Mouse (Mus musculus) heart, embryonic 15.5 days (tissue): ENCODE data around the gene Olfr49. TPM values are rescaled to one million over a fixed set of nuclear protein-coding genes. Genes with fewer than 3 reads are reported as not detected.
"Not testable (repeated sequence)": the region's sequence is repeated elsewhere in the genome, so short reads cannot be mapped to it uniquely, and the experiment has no call there.

Experiments
- ATAC-seq: fragments of 200-750 bp; cut with Nextera tagmentation; replicated peaks from 2 replicates; pipeline ENCODE4 v1.8.0; 2017; ENCODE audit warnings: low read depth, moderate TSS enrichment; ENCODE audit not compliant: insufficient number of reproducible peaks, insufficient read depth, low FRiP score
- H3K27ac ChIP-seq: fragments of 300-500 bp; sonication (generic); 2 replicates; pipeline ENCODE4 v1.5.1; 2015; ENCODE audit warnings: mild to moderate bottlenecking, inconsistent platforms
- H3K27me3 ChIP-seq: fragments of 300-500 bp; sonication (generic); 2 replicates; pipeline ENCODE4 v1.6.1; 2015; ENCODE audit warnings: inconsistent platforms
- H3K36me3 ChIP-seq: fragments of 300-500 bp; sonication (generic); 2 replicates; pipeline ENCODE4 v1.6.1; 2015; ENCODE audit warnings: mild to moderate bottlenecking, inconsistent platforms
- H3K4me1 ChIP-seq: fragments of 300-500 bp; sonication (generic); replicated peaks from 2 replicates; pipeline ENCODE4 v1.6.1; 2015; ENCODE audit warnings: inconsistent platforms
- H3K4me2 ChIP-seq: fragments of 300-500 bp; sonication (generic); 2 replicates; pipeline ENCODE4 v1.6.1; 2015; ENCODE audit warnings: inconsistent platforms, mild to moderate bottlenecking, moderate library complexity
- H3K4me3 ChIP-seq: fragments of 300-500 bp; sonication (generic); 2 replicates; pipeline ENCODE4 v1.5.1; 2015; ENCODE audit warnings: mild to moderate bottlenecking, inconsistent platforms
- H3K9ac ChIP-seq: fragments of 300-500 bp; sonication (generic); 2 replicates; pipeline ENCODE4 v1.6.1; 2015; ENCODE audit warnings: mild to moderate bottlenecking, inconsistent platforms
- H3K9me3 ChIP-seq: fragments of 300-500 bp; sonication (generic); replicated peaks from 2 replicates; pipeline ENCODE4 v1.6.1; 2016; ENCODE audit warnings: inconsistent platforms
- WGBS: fragments of 180-500 bp; shearing (Covaris S2); methylation state at CpG from one replicate; pipeline ENCODE4 v1.1.7; 2015; ENCODE audit warnings: mixed read lengths; 5-methylcytosine and 5-hydroxymethylcytosine counted together
- polyA plus RNA-seq: library from polyadenylated mRNA; unstranded; fragments of >200 nt; fragmentation: Nextera tagmentation; extraction: Ambion mirVana; gene quantifications from 2 replicates; pipeline ENCODE4 v1.2.1, GENCODE M21; 2015

Olfr49 gene
- polyA plus RNA-seq, 1 experiment from 2014 or later, result 0.03 TPM

DNA sequence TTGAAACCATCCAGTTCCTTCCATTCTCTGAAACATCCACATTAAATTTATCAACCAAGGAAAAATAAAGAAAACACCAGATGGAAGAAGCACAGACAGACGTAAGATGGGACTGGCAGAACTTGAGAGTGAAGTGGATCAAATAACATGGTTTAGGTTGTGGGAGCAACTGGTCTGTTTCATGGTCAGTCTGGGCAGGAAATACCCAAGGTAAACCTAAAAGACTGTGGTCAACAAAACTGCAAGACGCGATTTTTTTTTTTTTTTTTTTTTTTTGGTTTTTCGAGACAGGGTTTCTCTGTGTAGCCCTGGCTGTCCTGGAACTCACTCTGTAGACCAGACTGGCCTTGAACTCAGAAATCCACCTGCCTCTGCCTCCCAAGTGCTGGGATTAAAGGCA is 54.9 kb downstream of the Olfr49 start:
- not testable (repeated sequence) for ATAC-seq

GRCm38 (mm10) chr14:54228933-54229713 is 55.6 kb downstream of the Olfr49 start:
- peak overlapping the region; percentile 11; the same call in 1 of the 2 replicates for H3K4me3 ChIP-seq
- no peak overlapping the region for H3K27ac ChIP-seq
- peak overlapping the region; percentile 62 for H3K4me2 ChIP-seq
- no peak for ATAC-seq
- H3K9me3 ChIP-seq, result no peaks in the 10 kb centered on the region
- H3K27me3 ChIP-seq, result no peaks in the 10 kb centered on the region
- 0 out of 2 replicates have a peak overlapping the region, but pooled peaks have one; percentile 36 for H3K9ac ChIP-seq
- WGBS, result 21% methylated on average over 25 of the region's 25 CpGs
- no peaks in the 10 kb centered on the region for H3K36me3 ChIP-seq
- H3K4me1 ChIP-seq, result peaks cover 61% of the 10 kb centered on the region

More for the DNA sequence above, 54.9 kb downstream of the Olfr49 start:
- not testable (repeated sequence) for H3K4me3 ChIP-seq, H3K9me3 ChIP-seq, H3K36me3 ChIP-seq, H3K4me2 ChIP-seq, H3K9ac ChIP-seq, H3K27ac ChIP-seq, H3K27me3 ChIP-seq
- H3K4me1 ChIP-seq, result peaks cover 62% of the 10 kb centered on the region
- 82% methylated on average over 3 of the region's 4 CpGs for WGBS

GRCm38 (mm10) chr14:54228501-54228900 is 56.2 kb downstream of the Olfr49 start:
- H3K27me3 ChIP-seq, result no peaks in the 10 kb centered on the region
- H3K4me2 ChIP-seq, result peak overlapping the region; percentile 62
- ATAC-seq, result no peak
- H3K36me3 ChIP-seq, result no peaks in the 10 kb centered on the region
- 25% methylated on average over 7 of the region's 7 CpGs for WGBS
- H3K4me1 ChIP-seq, result peaks cover 55% of the 10 kb centered on the region
- H3K9ac ChIP-seq, result 0 out of 2 replicates have a peak overlapping the region, but pooled peaks have one; percentile 39
- no peak overlapping the region for H3K27ac ChIP-seq
- H3K9me3 ChIP-seq, result no peaks in the 10 kb centered on the region
- H3K4me3 ChIP-seq, result peak overlapping the region; percentile 41

Other genes starting within 250 kb of the Olfr49 start
- 355 and 362 TPM in 2 replicates for gene Dad1, start 30.8 kb downstream of the Olfr49 start, polyA plus RNA-seq
- gene Abhd4, start 30.8 kb downstream of the Olfr49 start, polyA plus RNA-seq, result 96.0 and 106 TPM in 2 replicates
- gene Oxa1l, start 75.9 kb upstream of the Olfr49 start, polyA plus RNA-seq, result 53.2 and 54.4 TPM in 2 replicates
- 7.7 and 11.0 TPM in 2 replicates for gene Slc7a7, start 132.8 kb upstream of the Olfr49 start, polyA plus RNA-seq
- gene Mrpl52, start 142.0 kb upstream of the Olfr49 start, polyA plus RNA-seq, result 196 and 285 TPM in 2 replicates
- 91.2 and 125 TPM in 2 replicates for gene Mmp14, start 146.7 kb upstream of the Olfr49 start, polyA plus RNA-seq
- gene Lrp10, start 179.2 kb upstream of the Olfr49 start, polyA plus RNA-seq, result 41.9 and 51.6 TPM in 2 replicates
- 1.1 and 1.9 TPM in 2 replicates for gene Rem2, start 191.2 kb upstream of the Olfr49 start, polyA plus RNA-seq
- 47.4 and 57.4 TPM in 2 replicates for gene Prmt5, start 232.6 kb upstream of the Olfr49 start, polyA plus RNA-seq